Comparison of ENCODE assay signal across 8 mouse cellular contexts in genomic region chr3:130708529-130708928, GRCm38 (mm10). TPM values are rescaled to one million over a fixed set of nuclear protein-coding genes. Genes with fewer than 3 reads are reported as not detected.
DNase-seq lines count a peak whose midpoint lies in the region; ATAC-seq and TF ChIP-seq lines count a peak whose summit lies in the region.

No protein-coding gene starts in this region.

- peak; percentile 47 for DNase-seq in kidney, adult 2 months
- no peak for DNase-seq in kidney, adult 18-20 months
- DNase-seq in brain, embryonic 14.5 days (ENCODE audit: low read depth): peak; percentile 40
- DNase-seq in lung, postnatal 36 days: peak; percentile 51
- DNase-seq in MN1 (ENCODE audit: low spot score): no peak
- no peak for DNase-seq in ovary, postnatal 14 days (ENCODE audit: low spot score)
- no peak for DNase-seq in testis, postnatal 10 days (ENCODE audit: low spot score)

- H3K36me3 ChIP-seq in kidney, adult 2 months (ENCODE audit: control insufficient read depth, insufficient read depth, low read length): no peaks in the 10 kb centered on the region
- peaks cover 9% of the 10 kb centered on the region; the same call in 1 of the 2 replicates for H3K36me3 ChIP-seq in hindbrain, embryonic 15.5 days

- peak overlapping the region; percentile 95 for H3K4me3 ChIP-seq in kidney, adult 2 months (ENCODE audit: insufficient read depth, low read depth, low read length)
- H3K4me3 ChIP-seq in hindbrain, embryonic 15.5 days: peak overlapping the region; percentile 77

- peaks cover 8% of the 10 kb centered on the region; the same call in 1 of the 2 replicates for H3K4me1 ChIP-seq in kidney, adult 2 months (ENCODE audit: control insufficient read depth, insufficient read depth, low read length)
- peaks cover 26% of the 10 kb centered on the region for H3K4me1 ChIP-seq in hindbrain, embryonic 15.5 days (replicated peaks)

- 0 out of 2 replicates have a peak overlapping the region, but pooled peaks have one; percentile 70 for H3K27ac ChIP-seq in kidney, adult 2 months (ENCODE audit: insufficient read depth, low read depth, low read length)
- peak overlapping the region; percentile 87 for H3K27ac ChIP-seq in hindbrain, embryonic 15.5 days (replicated peaks)

- no peak for ATAC-seq in hindbrain, embryonic 15.5 days (ENCODE audit: low FRiP score, low read depth)

- TF ChIP-seq POLR2A in kidney, adult 2 months (IDR thresholded peaks at IDR 0.05; ENCODE audit: low read depth, low read length): no peak
- no peak for TF ChIP-seq POLR2A in brain, embryonic 14.5 days (IDR thresholded peaks at IDR 0.05; ENCODE audit: borderline replicate concordance, extremely low read depth, insufficient read depth, insufficient read length, poor library complexity, severe bottlenecking)

- H3K9ac ChIP-seq in hindbrain, embryonic 15.5 days: peak overlapping the region; percentile 84

- no peaks in the 10 kb centered on the region for H3K9me3 ChIP-seq in hindbrain, embryonic 15.5 days

- H3K4me2 ChIP-seq in hindbrain, embryonic 15.5 days: peak overlapping the region; percentile 82

- WGBS in kidney, adult 2 months: 0% methylated on average over 5 of the region's 5 CpGs
- WGBS in hindbrain, embryonic 15.5 days: 2% methylated on average over 5 of the region's 5 CpGs

- H3K27me3 ChIP-seq in kidney, adult 2 months (replicated peaks; ENCODE audit: control insufficient read depth, insufficient read depth, low read length): no peaks in the 10 kb centered on the region
- no peaks in the 10 kb centered on the region for H3K27me3 ChIP-seq in hindbrain, embryonic 15.5 days

- no peak for TF ChIP-seq CTCF in kidney, adult 2 months (conservative IDR thresholded peaks at IDR 0.05; ENCODE audit: insufficient read depth, insufficient read length, low read depth, low read length)
- no peak for TF ChIP-seq CTCF in brain, embryonic 14.5 days (IDR thresholded peaks at IDR 0.05; ENCODE audit: borderline replicate concordance, extremely low read depth, insufficient read depth, insufficient read length)

RNA-seq across cellular contexts. Expression of gene Ostc, which starts 0.7 kb away (rescaled TPM):
- 34.1 and 39.8 TPM in 2 replicates for polyA plus RNA-seq in kidney, adult 2 months (2012; rRNA removed)
- 123 and 139 TPM in 2 replicates for polyA plus RNA-seq in brain, embryonic 14.5 days (2012; rRNA removed)
- 192 and 206 TPM in 2 replicates for polyA plus RNA-seq in hindbrain, embryonic 15.5 days (2015; fragmentation: Nextera tagmentation; extraction: Ambion mirVana)

RNA-seq across cellular contexts. Expression of gene Rpl34, which starts 21.7 kb away (rescaled TPM):
- polyA plus RNA-seq in kidney, adult 2 months (2012; rRNA removed): 1,334 and 1,388 TPM in 2 replicates
- polyA plus RNA-seq in brain, embryonic 14.5 days (2012; rRNA removed): 1,791 and 2,202 TPM in 2 replicates
- 511 and 568 TPM in 2 replicates for polyA plus RNA-seq in hindbrain, embryonic 15.5 days (2015; fragmentation: Nextera tagmentation; extraction: Ambion mirVana)

Comparison
In these comparisons a context has a peak if more than half of its experiments do, and no peak if none do; other contexts are left out.
1. DNase-seq: peak in kidney, adult 2 months (single experiment), brain, embryonic 14.5 days (single experiment) and lung, postnatal 36 days (single experiment); none in kidney, adult 18-20 months (single experiment), MN1 (single experiment), ovary, postnatal 14 days (single experiment) and testis, postnatal 10 days (single experiment).